Mouse (Mus musculus) embryo, embryonic 10.5 days (tissue): ENCODE measurements at regions not wholly inside any gene's neighbourhood (a gene's known extent, or its start where the extent isn't known, plus 50 kb on each side); places are given as distances from the start of the nearest gene placed in this dataset.

ENCODE experiments used
- DNase-seq: peaks from one replicate; pipeline ENCODE4 v3.0.0-alpha.2; 2015; ENCODE audit warnings: low spot score

DNA sequence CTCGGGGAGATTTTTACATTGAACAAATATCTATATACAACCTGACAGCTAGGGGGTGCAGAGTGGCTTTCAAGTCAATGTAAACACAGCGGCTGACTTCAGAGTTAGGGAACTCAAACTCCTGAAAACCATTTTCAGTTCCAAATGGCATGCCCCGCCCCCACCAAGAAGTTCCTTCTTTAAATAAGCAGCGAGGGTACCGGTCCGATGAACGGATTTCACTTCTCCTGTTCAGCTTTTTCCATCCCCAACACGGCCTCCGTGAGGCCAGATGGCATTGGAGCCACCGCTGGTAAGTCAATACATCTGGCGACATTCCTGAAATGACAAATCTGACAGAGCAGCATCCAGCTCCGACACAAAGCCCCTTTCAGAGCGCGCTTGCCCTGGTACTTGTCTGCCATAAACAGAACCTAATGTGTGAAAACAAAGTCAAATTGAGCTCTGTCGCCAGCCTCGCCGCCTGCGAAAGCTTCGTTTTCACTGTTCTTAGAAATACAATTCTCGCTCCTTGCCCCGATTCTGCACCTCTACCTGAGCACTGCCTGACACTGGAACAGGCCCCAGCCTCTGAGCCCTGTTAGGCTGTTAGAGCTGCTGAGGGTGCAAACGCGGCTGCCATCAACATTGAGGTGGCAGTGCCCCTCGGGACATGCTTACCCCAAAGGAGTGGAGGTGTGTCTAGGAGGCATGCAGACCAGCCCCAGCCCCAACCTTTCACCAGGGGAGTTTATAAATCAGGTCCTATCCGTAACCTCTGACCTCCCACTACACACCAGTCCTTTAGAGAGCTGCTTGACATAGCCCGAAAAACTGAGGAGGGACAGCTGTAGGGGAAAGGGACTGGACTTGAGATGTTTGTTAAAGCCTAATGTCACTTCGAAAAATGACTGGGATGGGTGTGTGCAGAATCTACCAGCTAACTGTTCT, 446.0 kb downstream of the Ate1 start:
- DNase-seq = peak; percentile 81

DNA sequence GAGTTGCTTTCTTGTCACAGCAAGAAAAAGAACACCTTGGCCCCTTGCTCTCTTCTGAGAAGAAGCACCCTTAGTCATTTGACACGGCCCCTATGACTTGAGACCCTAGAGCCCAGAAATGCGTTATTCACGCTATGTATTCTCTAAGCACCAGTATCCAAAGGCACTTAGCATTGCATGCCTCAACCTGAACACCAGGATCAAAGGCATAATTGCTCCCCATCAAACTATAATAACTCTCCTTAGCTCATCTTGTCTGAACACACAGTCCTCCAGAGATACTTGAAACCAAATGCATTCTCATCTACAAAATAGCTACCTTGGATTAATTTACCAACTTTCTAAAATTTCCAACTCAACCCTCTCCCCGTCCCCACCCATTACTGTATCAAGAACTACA, 437.5 kb downstream of the Ate1 start:
- no peak for DNase-seq

DNA sequence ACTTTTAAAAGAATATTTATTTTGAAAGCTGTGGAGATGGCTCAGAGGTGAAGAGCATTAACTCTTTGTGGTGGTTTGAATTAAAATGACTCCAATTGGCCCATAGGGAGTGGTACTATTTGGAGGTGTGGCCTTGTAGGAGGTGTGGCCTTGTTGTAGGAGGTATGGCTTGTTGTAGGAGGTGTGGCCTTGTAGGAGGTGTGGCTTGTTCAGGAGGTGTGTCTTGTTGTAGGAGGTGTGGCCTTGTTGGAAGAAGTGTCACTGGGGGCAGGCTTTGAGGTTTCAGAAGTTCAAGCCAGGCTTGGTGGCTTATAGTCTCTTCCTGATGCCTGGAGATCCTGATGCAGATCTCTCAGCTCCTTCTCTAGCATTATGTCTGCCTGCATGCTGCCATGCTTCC, 434.5 kb downstream of the Ate1 start:
- DNase-seq = no peak

DNA sequence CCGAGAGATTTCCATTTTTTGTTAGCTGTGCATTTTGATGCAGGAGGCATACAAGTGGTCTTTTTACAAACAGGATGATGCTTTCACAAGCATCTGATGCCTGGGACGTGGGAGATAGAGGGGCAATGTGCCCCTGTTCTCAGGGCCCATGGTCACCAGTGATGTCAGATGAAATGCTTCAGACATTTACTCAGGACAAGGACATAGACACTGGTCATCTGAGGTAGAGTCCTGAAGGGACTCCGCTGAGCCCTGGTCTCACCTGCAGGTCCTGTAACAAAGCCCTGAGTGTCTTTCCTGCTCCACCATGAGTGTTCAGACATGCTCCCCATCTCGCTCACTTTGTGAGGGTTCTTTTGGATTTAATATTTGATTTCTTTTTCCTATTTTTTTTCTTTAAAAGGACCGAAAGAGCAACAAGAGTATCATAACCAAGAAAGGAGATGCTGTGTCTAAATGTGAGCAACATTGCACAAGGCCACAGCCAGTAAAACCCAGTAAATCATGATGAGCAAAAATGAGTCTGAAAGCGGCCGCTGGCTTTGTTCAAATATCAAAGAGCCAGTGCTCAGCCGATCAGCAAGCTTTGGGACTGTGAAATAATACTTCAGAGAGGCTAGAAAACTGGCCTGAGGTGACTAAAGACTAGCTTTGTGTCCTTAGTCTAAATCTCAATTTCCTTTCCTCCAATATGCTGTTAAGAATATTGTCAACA, 430.1 kb downstream of the Ate1 start:
- DNase-seq = no peak

DNA sequence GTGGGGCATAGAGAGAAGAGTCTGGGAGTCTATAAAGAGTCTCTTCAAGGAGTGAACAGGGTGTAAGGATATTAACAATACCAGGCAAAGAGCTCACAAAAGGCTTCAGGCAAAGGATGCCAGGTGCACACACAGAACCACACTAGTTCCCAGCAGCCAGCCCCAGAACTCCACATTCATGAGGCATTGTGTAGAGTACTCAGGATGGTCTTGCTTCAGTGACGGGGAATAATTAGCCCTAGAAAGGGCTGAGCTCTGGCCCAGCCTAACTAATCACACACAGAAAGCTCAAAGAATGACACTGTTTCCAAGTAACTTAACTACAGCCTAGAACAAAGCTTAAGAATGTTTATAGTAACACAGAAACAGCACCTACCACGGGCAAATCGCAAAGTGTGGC, 428.2 kb downstream of the Ate1 start:
- peak; percentile 54 for DNase-seq

DNA sequence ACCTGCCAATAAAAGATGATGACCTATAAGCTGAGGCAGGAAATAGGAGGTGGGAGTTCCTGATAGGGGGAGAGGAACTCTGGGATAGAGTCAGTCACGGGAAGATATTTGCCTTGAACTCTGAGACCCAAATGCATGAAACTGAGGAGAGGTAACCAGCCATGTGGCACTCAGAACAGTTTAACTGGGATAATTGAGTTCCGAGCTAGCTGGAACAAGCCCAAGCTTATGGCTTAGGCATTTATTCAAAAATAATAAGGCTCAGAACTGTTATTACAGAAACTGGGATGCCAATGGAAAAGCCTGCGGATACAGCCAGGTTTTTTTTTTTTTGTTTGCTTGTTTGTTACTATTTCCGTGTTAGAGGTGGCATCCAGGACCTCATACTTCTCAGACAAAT, 425.0 kb downstream of the Ate1 start:
- DNase-seq = no peak

DNA sequence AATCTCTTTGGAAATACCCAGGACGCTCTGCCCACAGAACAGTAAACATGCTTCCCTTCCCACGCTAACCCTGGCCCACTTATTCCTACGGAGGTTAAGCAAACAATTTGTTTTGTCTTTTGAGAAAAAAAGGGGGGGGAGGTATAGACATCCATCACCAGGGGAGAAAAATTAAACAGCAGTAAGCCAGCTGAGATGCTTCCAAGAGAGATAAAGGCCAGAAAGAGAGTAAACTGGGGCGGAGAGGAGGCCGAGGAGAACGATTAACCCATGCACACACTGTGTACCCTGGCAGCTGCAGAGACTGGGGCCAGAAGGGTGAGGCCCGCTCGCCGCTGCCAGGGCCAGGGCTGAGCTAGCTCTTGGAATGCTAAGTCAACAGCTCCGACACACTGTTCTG, 421.6 kb downstream of the Ate1 start:
- no peak for DNase-seq

DNA sequence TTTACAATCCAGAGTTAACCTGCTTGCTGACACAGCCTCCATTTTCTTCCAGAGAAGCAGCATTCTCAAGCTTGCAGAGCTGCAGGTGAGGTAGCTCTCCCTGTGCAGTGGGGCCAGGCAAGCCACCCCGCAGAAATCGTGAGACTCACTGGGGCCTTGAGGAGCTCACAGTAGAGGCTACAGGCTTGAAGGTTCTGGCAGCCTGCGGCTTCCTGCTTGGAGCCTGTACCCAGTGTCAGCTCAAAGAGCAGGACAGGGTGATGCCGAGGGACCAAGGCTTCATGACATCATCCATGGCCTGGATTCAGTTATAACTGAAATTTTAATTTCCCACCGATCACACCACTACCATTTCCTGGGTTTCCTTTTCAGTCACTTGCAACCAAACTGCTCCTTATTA, 417.5 kb downstream of the Ate1 start:
- no peak for DNase-seq

DNA sequence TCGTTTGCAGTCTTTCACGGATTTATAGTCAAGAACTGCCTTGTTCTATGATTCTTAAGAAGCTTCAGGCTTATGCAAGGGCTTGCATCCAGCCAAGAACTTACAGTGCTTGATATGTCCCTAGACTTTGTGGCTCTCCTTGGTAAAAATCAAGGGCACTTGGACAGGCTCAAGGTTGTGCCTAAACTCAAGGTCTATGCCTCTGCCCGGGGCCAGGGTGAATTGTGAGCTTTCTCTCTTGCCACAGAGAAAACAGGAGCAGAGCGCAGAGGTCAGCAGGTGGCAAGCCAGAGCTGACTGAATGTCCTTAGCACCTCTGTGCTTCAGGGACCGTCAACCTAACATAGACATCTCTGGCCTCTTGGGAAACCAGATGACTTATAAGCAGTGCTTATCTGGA, 413.2 kb downstream of the Ate1 start:
- no peak for DNase-seq

DNA sequence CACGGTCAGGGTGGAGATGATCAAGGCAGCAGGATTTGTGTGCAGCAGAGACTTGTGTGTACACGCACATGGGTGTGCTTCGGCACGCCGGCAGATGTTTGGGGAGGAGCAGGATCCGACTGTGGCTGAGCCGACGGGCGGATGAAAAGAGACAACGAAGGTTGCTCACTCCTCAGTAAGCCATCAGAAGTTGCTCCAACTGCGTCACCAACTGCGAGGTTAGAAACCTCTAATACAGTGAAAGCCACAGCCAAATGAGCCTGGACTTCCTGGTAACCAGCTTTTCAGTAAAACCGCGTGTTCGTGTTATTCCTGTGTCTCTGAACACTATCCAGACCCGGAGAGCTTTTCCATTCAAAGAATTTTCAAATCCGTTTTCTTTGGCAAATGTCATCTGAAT, 411.8 kb downstream of the Ate1 start:
- no peak for DNase-seq
